Mouse (Mus musculus) spleen, postnatal 14 days (tissue): ENCODE results near the gene Bri3bp.
"Not testable (repeated sequence)": the region's sequence is repeated elsewhere in the genome, so short reads cannot be mapped to it uniquely, and the experiment has no call there.

Experiments
- DNase-seq, 2 experiments: peaks; one replicate each; pipeline ENCODE4 v3.0.0; 2021 to 2022; ENCODE audit warnings: low spot score in 2 of 2

The Bri3bp gene

DNA sequence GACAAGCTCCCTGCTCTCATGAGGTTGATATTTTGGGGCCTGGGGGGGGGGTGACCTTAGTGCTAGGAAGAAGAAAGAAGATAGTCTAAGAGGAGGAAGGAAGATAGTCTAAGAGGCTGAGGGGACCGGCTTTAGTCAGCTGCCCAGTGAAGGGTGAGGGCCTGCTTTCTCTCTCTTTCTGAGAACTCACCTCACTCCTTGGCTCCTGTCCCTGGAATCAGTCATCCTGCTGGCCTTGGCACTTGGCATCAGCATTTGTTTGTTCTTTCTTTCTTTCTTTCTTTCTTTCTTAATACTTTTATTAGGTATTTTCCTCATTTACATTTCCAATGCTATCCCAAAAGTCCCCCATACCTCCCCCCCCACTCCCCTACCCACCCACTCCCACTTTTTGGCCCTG lies 44.7 kb downstream of the Bri3bp start:
- no peak for DNase-seq

DNA sequence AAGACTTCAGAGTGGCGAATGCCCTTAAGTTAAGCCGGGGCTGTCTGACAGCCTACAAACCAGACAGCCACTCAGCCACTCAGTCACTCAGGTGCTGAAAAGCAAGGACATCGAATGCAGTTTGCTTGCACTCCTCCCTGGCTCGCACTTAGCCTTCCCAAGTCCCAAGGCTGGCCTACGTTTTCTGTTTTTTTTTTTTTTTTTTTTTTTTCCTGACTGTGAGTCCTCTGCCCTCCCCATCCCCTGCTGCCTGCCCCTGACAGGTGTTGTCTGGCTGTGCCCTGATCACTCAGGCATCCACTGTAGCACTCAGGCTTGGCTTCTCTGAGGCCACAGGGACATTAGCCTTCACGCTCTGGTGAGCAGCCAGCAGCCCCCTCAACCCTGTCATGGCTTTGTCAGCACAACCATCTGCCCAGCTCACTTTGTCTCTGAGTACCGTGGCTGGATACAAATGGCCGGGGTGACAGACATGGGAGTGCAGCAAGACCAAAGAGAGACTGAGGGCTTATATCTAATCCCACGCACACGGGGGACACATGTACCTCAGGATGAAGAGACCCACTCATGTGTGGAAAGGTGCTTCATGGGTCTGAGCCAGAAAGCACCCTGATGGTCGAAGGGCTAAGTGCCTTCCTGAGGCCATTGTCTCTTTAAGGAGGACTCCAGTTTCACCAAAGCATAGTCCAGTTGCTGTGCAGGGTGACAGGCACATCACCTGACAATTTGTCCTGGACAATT lies 46.2 kb downstream of the Bri3bp start:
- no peak for DNase-seq

DNA sequence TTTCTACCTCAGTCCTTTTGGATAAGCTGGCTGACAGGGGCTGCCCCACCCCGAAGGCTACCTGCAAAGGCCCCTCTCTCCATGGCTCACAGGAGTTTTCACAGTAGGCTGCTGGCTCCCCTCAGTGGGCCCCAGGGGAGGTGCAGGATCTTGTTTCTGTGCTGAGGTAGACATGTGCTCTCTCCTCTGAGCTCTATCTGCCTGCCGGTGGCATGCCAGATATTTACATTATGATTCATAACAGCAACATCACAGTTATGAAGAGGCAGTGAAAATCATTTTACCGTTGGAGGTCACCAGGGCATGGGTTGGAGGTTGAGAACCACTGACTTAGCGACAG lies 46.7 kb downstream of the Bri3bp start:
- DNase-seq = peak in 1 of 2 experiments; percentile 31

DNA sequence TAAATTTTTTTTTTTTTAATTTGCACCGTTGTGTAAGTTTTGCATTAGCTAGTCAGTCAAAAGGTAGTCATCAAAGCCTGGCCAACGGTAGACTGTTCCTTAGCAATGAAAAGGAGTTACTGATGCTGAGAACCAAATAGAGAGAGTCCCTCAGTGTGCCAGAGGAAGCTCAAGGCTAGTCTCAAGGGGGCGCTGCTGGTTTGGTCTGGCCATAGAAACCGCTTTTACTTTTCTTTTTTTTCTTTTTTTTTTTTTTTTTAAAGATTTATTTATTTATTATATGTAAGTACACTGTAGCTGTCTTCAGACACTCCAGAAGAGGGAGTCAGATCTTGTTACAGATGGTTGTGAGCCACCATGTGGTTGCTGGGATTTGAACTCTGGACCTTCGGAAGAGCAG lies 47.6 kb downstream of the Bri3bp start:
- DNase-seq = not testable (repeated sequence)

DNA sequence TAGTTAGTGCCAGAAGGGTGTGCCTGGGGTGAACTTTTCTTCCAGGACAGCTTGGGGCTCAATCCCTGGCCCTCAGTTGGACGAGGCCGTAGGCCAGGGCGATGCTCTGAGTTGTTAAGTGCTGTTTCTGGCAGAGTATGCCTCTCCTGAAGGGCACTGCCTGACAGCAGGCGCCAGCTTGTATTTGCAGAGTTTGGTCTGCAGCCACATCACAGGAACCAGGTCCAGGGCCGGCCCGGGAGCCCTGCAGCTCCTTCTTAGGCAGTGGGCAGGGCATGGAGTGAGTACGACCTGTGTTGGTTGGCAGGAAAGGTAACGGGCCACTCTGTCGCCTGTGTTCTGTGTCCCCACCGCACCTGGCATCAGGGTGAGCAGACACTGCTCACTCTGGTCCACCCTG lies 49.7 kb downstream of the Bri3bp start:
- no peak for DNase-seq

DNA sequence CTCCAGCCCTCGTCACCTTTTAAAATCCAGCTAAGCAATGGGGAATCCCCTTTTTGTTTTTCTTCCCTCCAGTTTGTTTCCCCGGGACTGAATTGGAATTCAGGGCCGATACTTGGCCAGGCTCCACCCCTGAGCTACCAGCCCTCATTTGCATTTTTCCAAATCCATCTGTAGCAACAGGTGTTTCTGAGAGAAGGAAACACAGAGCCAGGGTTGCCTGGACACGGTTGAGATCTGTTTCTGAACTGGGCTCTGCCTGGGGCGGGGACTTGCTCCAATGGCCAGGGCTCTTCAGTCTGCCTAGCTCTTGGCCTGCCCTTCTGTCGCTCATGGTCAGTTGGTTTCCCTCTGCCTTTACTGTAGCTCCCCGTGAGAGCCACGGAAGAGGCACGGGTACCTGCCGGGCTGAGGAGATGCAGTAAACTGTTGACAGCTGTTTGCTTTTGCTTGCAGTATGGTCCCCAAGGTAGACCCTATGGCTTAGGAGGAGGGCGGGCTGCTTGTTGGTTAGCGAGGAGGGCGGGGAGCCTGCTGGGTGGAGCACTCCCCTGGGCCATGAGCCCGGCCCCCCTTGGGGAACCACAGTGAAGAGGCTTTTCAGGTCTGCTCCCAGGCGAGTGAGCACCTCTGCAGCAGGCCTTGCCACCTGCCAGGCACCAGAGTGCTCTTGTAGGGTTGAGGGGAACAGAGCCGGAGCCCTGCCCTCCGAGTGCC lies 51.2 kb downstream of the Bri3bp start:
- DNase-seq = no peak

DNA sequence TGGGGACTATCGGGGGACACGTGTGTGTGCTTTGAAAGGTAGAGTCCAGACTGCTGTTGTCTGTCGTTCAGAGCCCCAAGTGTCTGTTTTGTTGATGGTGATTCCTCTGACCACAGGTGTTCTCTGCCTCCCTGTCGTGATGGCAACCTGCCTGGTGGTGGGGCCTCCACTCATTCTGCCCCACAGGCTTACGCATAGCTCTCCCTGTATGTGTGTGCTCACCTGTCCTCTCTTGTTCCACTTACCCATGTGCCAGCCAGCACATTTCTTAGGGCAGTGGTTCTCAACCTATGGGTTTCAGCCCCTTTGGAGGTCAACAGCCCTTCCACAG lies 51.7 kb downstream of the Bri3bp start:
- DNase-seq = no peak

DNA sequence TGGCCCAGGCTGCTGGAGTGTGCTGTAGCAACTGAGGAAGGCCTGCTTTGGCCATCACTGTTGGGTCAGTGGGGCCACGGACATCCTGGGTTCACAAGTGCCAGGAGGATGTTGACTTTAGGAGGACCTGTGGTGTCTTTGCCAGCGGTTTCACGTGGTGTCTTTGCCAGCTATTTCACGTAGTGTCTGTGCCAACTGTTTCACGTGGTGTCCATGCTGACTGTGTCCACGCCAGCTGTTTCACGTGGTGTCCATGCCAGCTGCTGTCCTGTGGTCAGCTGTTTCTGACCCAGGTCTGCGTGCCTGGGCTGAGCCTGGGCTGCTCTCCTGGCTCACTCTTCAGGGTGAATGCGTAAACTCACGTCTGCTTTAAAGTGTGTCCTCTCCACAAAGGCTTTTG lies 54.3 kb downstream of the Bri3bp start:
- DNase-seq = no peak

DNA sequence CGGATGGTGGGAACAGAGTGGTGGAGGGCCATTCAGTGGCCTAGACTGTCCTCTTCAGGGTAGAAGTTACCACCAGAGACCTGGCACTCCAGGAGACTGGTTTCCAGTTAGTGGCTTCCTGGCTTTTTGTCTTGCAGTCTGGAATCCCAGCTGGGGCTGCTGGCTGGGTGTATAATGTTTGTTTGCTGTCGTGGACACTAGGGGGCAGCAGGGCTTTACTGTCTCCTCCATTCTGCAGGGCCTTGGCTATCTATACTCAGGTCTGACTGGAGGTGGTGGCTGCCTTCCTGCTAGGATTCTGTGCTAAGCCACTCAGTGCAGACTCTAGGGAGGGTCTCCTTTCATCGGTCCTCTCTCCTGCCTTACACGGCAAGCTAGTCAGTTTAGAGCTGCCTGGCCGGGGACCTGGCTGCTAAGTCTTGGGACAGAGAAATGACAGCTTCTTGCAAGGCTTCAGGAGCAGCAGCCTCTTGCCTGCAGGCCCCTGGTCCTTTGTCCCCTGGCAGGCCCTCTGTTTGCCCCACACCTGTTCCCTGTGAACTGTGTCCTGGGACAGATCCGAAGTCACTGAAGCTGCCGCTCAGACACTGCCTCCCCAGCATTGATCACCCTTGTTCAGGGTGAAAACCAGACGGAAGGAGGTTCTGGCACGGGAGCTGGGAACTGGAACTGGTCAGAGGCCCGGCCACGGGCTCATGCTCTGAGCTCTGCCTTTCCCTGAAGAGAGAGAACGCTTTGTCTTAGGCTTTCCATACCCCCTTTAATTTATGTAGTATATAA lies 56.6 kb downstream of the Bri3bp start:
- peak; percentile 25 to 41 for DNase-seq

DNA sequence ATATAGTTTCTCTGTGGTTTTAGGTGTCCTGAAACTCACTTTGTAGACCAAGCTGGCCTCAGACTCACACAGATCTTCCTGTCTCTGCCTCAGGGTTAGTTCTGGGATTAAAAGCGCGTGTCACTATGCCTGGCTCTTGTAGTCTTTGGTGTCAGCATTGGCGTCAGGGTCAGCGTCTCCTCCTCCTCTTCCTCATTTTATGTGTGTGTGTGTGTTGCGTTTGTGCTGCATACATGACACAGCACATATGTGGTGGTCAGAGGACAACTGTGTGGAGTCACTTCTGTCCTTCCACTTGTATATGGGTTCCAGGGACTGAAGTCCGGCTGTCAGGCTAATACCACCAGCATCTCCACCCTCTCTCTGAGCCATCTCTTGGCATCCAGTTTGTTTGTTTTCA lies 60.1 kb downstream of the Bri3bp start:
- DNase-seq = no peak

DNA sequence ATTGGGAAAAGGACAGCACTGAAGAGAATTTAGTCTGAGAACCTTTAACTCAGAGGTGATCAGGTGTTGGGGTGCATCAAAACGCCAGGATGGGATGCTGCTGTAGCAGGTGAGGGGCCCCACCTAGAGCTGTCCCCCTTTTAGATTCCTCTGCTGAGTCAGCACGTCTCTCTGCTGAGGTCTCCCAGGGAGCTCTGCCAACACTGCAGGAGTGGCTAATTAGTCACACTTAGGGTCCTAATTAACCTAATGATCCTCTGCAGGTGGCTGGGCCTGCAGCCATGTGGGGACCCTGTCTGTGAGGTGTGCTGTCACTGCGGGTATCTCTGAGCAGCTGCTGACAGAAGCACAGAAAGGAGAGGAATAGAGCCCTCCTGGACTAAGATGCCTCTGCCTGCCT lies 60.8 kb downstream of the Bri3bp start:
- DNase-seq = no peak

DNA sequence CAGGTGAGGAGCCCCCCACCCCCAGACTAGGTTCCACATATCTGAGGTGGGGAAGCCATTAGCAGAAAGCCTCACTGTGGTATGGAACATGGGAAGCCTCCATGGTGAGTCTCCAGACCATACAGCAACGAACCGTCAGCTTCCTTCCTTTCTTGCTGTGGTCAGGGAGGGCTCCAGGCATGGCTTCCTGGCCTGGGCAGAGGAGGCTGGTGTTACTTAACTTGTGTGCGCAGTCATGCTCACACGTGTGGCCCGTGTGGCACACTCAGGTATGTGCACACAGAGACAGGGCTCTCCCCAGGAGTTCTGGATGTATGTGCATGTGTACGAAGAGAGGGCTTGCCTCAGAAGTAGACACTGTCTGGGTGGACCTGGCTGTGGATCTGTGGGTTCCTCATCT lies 62.3 kb downstream of the Bri3bp start:
- no peak for DNase-seq

DNA sequence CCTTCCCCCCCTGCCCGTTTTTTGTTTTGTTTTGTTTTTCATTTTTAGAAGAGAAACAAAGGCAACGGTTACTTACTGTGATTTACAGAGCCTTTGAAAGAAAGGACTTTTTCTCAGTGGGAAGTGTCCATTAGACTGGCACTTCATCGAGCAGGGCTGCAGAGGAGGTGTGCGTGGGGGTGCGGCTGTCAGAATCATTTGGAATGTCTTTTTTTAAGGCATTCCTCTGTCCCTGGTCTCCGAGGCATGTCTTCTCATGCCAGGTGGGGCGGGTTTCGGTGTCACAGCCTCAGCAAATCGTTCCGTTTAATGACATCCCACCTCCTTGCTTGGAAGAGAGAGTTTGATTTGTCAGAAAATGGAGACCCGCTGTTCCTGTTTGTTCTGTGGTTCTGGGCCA lies 63.3 kb downstream of the Bri3bp start:
- no peak for DNase-seq

DNA sequence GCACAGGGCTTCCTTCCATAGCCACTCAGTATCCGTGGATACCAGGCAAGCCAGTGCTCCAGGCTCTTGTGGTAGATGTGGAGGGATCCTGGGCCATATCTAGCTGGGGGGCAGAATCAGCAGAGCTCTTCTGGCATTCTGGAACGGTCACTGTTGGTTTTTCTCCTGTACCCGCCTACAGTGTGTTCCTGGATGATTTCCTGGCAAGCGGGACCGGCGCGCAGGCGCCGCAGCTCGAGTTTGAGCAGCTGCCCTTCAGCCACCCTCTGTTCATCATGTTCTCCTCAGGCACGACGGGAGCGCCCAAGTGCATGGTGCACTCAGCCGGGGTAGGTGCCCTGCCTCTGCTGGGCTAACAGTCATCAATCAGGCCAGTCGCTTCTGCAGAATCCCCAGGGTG lies 64.6 kb downstream of the Bri3bp start:
- no peak for DNase-seq

DNA sequence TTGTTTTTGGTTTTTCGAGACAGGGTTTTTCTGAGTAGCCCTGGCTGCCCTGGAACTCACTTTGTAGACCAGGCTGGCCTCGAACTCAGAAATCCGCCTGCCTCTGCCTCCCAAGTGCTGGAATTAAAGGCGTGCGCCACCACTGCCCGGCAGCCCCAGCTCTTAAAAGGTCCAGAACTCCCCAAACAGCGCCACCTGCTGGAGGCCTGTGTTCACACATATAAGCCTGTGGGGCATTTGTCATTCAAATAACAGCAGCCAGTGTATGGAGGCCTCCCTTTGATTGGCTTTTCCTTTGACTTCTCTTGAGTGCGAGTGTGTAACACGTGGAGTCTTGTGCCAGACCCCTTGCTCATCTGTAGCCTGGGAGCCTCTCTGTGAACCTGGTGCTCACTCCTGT lies 66.2 kb downstream of the Bri3bp start:
- no peak for DNase-seq

DNA sequence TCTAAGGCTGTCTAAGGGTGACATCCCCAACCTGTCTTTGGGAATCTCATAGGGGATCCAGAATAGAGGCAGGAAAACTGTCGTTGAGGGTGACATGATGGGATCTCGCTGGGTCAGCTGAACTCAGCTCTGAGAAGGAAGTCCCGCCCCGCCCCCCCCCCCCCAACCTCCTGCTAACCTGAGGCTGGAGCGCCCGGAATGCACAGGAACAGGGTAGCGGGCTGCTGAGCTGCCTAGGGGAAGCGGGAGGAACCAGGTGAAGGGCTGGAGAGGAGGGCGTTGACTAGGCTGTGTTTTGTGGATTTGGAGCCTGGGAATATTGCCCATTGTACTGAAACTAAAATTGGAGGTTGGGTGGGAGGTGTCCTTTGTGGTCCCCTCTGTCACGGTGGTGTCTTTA lies 66.6 kb downstream of the Bri3bp start:
- no peak for DNase-seq

DNA sequence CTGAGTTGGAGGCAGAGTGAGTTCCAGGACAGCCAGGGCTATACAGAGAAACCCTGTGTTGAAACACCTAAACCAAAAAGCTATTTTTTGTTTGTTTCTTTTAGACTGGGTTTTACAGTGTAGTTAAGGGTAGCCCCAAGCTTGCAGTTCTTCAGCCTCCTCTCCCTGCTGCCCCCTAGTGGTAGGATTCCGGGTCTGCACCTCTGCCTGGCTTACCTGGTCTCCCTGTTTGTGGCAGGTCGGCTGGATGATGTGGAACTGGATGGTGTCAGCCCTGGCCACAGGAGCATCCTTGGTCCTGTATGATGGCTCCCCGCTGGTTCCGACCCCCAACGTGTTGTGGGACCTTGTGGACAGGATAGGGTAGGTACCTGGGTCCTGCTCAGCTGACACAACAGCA lies 68.2 kb downstream of the Bri3bp start:
- peak; percentile 26 to 63 for DNase-seq
